Mouse (Mus musculus) adipocyte (in vitro differentiated cells): Measurements from ENCODE around the gene Ubtd2.

Source experiments
- DNase-seq: peaks from one replicate; pipeline ENCODE4 v3.0.0-alpha.2; 2016; ENCODE audit warnings: low spot score

Ubtd2 gene

DNA sequence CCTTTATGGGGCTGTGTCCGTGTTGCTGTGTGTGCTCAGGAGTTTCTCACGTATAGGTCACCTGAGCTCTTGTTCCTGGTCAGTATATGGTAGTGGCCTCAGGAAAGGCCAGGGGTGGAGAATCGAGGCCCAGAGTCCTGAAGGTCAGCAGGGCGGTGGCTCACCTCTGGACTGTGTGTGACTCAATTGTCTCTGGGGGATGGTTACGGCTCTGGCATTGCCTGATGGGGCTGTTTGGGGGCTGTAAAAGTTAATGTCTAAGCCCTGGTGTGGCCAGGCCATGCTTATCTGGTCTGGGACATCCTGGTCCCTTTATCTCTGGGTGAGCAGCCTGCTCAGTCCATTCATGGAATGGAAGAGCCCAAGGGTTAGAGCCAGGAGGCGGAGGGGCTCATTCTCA, 111.0 kb downstream of the Ubtd2 start:
- no peak for DNase-seq
